Mouse (Mus musculus): ENCODE results near the gene Dock9. TPM values are rescaled to one million over a fixed set of nuclear protein-coding genes. Genes with fewer than 3 reads are reported as not detected.

Gene Dock9
- total and polyA plus RNA-seq, 3 experiments = 9.3 to 12.2 (median 10.3) TPM

GRCm38 (mm10) chr14:121827091-121827490, 29.5 kb upstream of the Dock9 start:
- Histone ChIP-seq H3K9ac (ENCODE audit: insufficient read depth, low read depth) (no peak overlapping the region), H3K27me3 (replicated peaks) (no peaks in the 10 kb centered on the region), H3K4me3 (replicated peaks in 1 of 3; ENCODE audit: low read depth in 2 of 3, low read length in 2 of 3, poor library complexity in 1 of 3) (no peak overlapping the region), H3K4me1 (ENCODE audit: control insufficient read depth in 1 of 2, insufficient read depth in 2 of 2) (peaks cover 21 to 46% of the 10 kb centered on the region in 2 experiments), H3K36me3 (replicated peaks in 1 of 2; ENCODE audit: control insufficient read depth in 1 of 2, insufficient read depth in 1 of 2, low read length in 1 of 2) (no peaks in the 10 kb centered on the region), H3K79me2 (replicated peaks; ENCODE audit: control insufficient read depth, extremely low read depth, insufficient read depth, poor library complexity, severe bottlenecking) (no peaks in the 10 kb centered on the region), H3K27ac (ENCODE audit: insufficient read depth, low read depth) (no peak overlapping the region), H3K4me2 (ENCODE audit: insufficient read depth, low read depth, poor library complexity, severe bottlenecking) (no peak overlapping the region), H3K9me3 (replicated peaks; ENCODE audit: low read length) (peaks cover 10% of the 10 kb centered on the region)
- in situ Hi-C loops (cut with MboI; ENCODE audit: low pct_ligation_motif_present, low pct_unique_long_range_greater_than_20kb, low sequenced_read_pairs) (no loop called here), dilution Hi-C loops (cut with MboI; ENCODE audit: extremely low pct_ligation_motif_present, extremely low pct_unique_long_range_greater_than_20kb, low sequenced_read_pairs) (no loop called here)
- DNase-seq (ENCODE audit: extremely low read depth) = no peak
- TF ChIP-seq SMC3 (IDR thresholded peaks at IDR 0.05; ENCODE audit: low read depth, low read length) (no peak), ELF1 (IDR thresholded peaks at IDR 0.05; ENCODE audit: low read depth, low read length) (no peak)

GRCm38 (mm10) chr14:121825521-121826445, 28.1 kb upstream of the Dock9 start:
- dilution Hi-C loops (cut with MboI; ENCODE audit: extremely low pct_ligation_motif_present, extremely low pct_unique_long_range_greater_than_20kb, low sequenced_read_pairs) = no loop called here
- in situ Hi-C loops (cut with MboI; ENCODE audit: low pct_ligation_motif_present, low pct_unique_long_range_greater_than_20kb, low sequenced_read_pairs) = no loop called here
- H3K27me3 ChIP-seq (replicated peaks) = no peaks in the 10 kb centered on the region
- H3K9me3 ChIP-seq (replicated peaks; ENCODE audit: low read length) = peaks cover 10% of the 10 kb centered on the region
- TF ChIP-seq MAX (IDR thresholded peaks at IDR 0.05; ENCODE audit: low read length) (no peak), MAZ (IDR thresholded peaks at IDR 0.05; ENCODE audit: low read depth, low read length) (no peak), E2F4 (IDR thresholded peaks at IDR 0.05; ENCODE audit: insufficient replicate concordance, low read depth, low read length) (no peak), MAFK (IDR thresholded peaks at IDR 0.05; ENCODE audit: insufficient replicate concordance, low read length) (no peak), TBP (conservative IDR thresholded peaks at IDR 0.05; ENCODE audit: low read depth, low read length) (no peak), GABPA (IDR thresholded peaks at IDR 0.05; ENCODE audit: insufficient replicate concordance, low read depth, low read length) (no peak), BHLHE40 (IDR thresholded peaks at IDR 0.05; ENCODE audit: low read depth, low read length) (no peak)
- H3K79me2 ChIP-seq (replicated peaks; ENCODE audit: control insufficient read depth, extremely low read depth, insufficient read depth, poor library complexity, severe bottlenecking) = no peaks in the 10 kb centered on the region
- no peak overlapping the region for H3K9ac ChIP-seq (ENCODE audit: insufficient read depth, low read depth)
- H3K27ac ChIP-seq (ENCODE audit: insufficient read depth, low read depth) = no peak overlapping the region
- no peak overlapping the region for H3K4me3 ChIP-seq (replicated peaks in 1 of 3; ENCODE audit: low read depth in 2 of 3, low read length in 2 of 3, poor library complexity in 1 of 3)
- H3K36me3 ChIP-seq (replicated peaks in 1 of 2; ENCODE audit: control insufficient read depth in 1 of 2, insufficient read depth in 1 of 2, low read length in 1 of 2) = no peaks in the 10 kb centered on the region
- no peak overlapping the region for H3K4me2 ChIP-seq (ENCODE audit: insufficient read depth, low read depth, poor library complexity, severe bottlenecking)
- H3K4me1 ChIP-seq (ENCODE audit: control insufficient read depth in 1 of 2, insufficient read depth in 2 of 2) = peaks cover 25 to 49% of the 10 kb centered on the region in 2 experiments
- DNase-seq (ENCODE audit: extremely low read depth) = no peak

GRCm38 (mm10) chr14:121824322-121825103, 26.9 kb upstream of the Dock9 start:
- Histone ChIP-seq H3K4me2 (ENCODE audit: insufficient read depth, low read depth, poor library complexity, severe bottlenecking) (peak overlapping the region; percentile 1; the same call in 1 of the 2 replicates), H3K4me3 (replicated peaks in 1 of 3; ENCODE audit: low read depth in 2 of 3, low read length in 2 of 3, poor library complexity in 1 of 3) (peak overlapping the region in 1 of 3 experiments; percentile 42), H3K27me3 (replicated peaks) (no peaks in the 10 kb centered on the region), H3K79me2 (replicated peaks; ENCODE audit: control insufficient read depth, extremely low read depth, insufficient read depth, poor library complexity, severe bottlenecking) (no peaks in the 10 kb centered on the region), H3K4me1 (ENCODE audit: control insufficient read depth in 1 of 2, insufficient read depth in 2 of 2) (peaks cover 25 to 43% of the 10 kb centered on the region in 2 experiments), H3K36me3 (replicated peaks in 1 of 2; ENCODE audit: control insufficient read depth in 1 of 2, insufficient read depth in 1 of 2, low read length in 1 of 2) (no peaks in the 10 kb centered on the region), H3K27ac (ENCODE audit: insufficient read depth, low read depth) (peak overlapping the region; percentile 53), H3K9ac (ENCODE audit: insufficient read depth, low read depth) (no peak overlapping the region), H3K9me3 (replicated peaks; ENCODE audit: low read length) (peaks cover 12% of the 10 kb centered on the region)
- dilution Hi-C loops (cut with MboI; ENCODE audit: extremely low pct_ligation_motif_present, extremely low pct_unique_long_range_greater_than_20kb, low sequenced_read_pairs) = no loop called here
- in situ Hi-C loops (cut with MboI; ENCODE audit: low pct_ligation_motif_present, low pct_unique_long_range_greater_than_20kb, low sequenced_read_pairs) = no loop called here
- DNase-seq (ENCODE audit: extremely low read depth) = peak; percentile 60
- TF ChIP-seq MAX (IDR thresholded peaks at IDR 0.05; ENCODE audit: low read length) (peak; percentile 66; the same call in 1 of the 2 replicates), ETS1 (conservative IDR thresholded peaks at IDR 0.05; ENCODE audit: low read depth, low read length) (peak; percentile 49; the same call in 1 of the 2 replicates), MEF2A (IDR thresholded peaks at IDR 0.05; ENCODE audit: borderline replicate concordance, low read depth, low read length) (0 out of 2 replicates have a peak, but pooled peaks have one; percentile 50), NRF1 (IDR thresholded peaks at IDR 0.05; ENCODE audit: low read depth, low read length) (peak; percentile 78), JUN (IDR thresholded peaks at IDR 0.05; ENCODE audit: insufficient read depth, low read depth, low read length) (no peak)

Data from CH12.LX (cell line).